Mouse (Mus musculus): ENCODE data around the gene Scn5a.

DNA sequence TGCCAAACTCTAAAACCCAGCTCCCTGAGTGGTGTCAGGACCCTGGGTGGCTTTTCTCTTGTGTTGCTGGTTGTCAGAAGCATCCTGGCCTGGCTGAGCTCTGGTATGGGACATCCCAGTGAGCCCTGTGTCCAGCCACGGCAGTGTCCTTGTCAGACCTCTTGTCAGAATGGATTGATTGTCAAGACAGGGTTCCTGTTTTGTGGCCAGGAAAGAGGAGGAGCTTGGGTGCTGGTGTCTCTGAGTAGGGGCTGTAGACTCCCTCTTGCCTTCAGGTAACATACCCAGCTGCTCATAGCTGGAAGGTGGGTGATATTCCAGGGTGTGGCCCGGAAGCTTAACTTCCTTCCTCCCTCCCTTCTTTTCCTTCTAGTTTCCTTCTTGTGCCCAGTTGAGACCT is 143.0 kb downstream of the Scn5a start:
- no peak for TF ChIP-seq POLR2A (IDR thresholded peaks at IDR 0.05; ENCODE audit: low read depth, low read length)
- TF ChIP-seq CTCF (IDR thresholded peaks at IDR 0.05; ENCODE audit: extremely low read depth, insufficient read length, insufficient replicate concordance, low read depth, low read length), result no peak
